9 mouse cellular contexts compared by ENCODE assay signal in genomic region chr3:95053701-95054100, GRCm38 (mm10). TPM values are rescaled to one million over a fixed set of nuclear protein-coding genes. Genes with fewer than 3 reads are reported as not detected.
DNase-seq lines count a peak whose midpoint lies in the region; ATAC-seq and TF ChIP-seq lines count a peak whose summit lies in the region.
"Had no signal": no experiment of that assay in that cellular context is flagged by ENCODE, and none has a peak within 500 bp of the region (broad histone marks: within the 10 kb centered on the region; RNA-seq: fewer than 3 reads in every experiment).

No protein-coding gene starts in this region.

- H3K9ac ChIP-seq in limb, embryonic 14.5 days (ENCODE audit: low read depth, low read length, severe bottlenecking): no peak overlapping the region
- H3K9ac ChIP-seq: embryonic facial prominence, embryonic 13.5 days had no signal

- no peaks in the 10 kb centered on the region for H3K9me3 ChIP-seq in limb, embryonic 14.5 days (ENCODE audit: control insufficient read depth, low read length)
- H3K9me3 ChIP-seq: embryonic facial prominence, embryonic 13.5 days had no signal

- intact Hi-C loops in heart, postnatal 36 days (cut with DNase I): loop anchor here (10.0 kb wide), 1 partner anchor 211 kb away; no protein-coding TSS in a partner anchor

- peak; percentile 14 to 19 for DNase-seq in heart, adult 9 months (ENCODE audit: low spot score in 2 of 2)
- DNase-seq in heart, postnatal 36 days: no peak
- DNase-seq in B cell, adult 2 months: peak; percentile 56 to 63
- peak; percentile 57 for DNase-seq in T-cell, adult 2 months (ENCODE audit: low spot score)
- peak; percentile 44 for DNase-seq in limb, embryonic 14.5 days (ENCODE audit: low spot score)
- DNase-seq in retina, postnatal 7 days (ENCODE audit: low read depth, low spot score): peak; percentile 37
- no peak for DNase-seq in right cerebral cortex, postnatal 36 days (ENCODE audit: low spot score in 2 of 2)

- no peak overlapping the region for H3K4me2 ChIP-seq in limb, embryonic 14.5 days (replicated peaks; ENCODE audit: low read depth, low read length, severe bottlenecking)

- no peak for TF ChIP-seq POLR2A in limb, embryonic 14.5 days (IDR thresholded peaks at IDR 0.05; ENCODE audit: borderline replicate concordance, extremely low read depth, insufficient read depth, insufficient read length)

- no peak overlapping the region for H3K4me3 ChIP-seq in limb, embryonic 14.5 days (replicated peaks; ENCODE audit: low read length)
- H3K4me3 ChIP-seq: embryonic facial prominence, embryonic 13.5 days had no signal

- H3K27me3 ChIP-seq in limb, embryonic 14.5 days (ENCODE audit: control insufficient read depth, insufficient read depth, low read length): no peaks in the 10 kb centered on the region
- H3K27me3 ChIP-seq: embryonic facial prominence, embryonic 13.5 days had no signal

- ATAC-seq in erythroid progenitor cell, adult 5-6 weeks (replicated peaks; ENCODE audit: low FRiP score, poor library complexity, severe bottlenecking): peak; percentile 75
- ATAC-seq in limb, embryonic 14.5 days (ENCODE audit: low FRiP score, low read depth): no peak

- no peak overlapping the region for H3K27ac ChIP-seq in limb, embryonic 14.5 days (replicated peaks; ENCODE audit: low read depth, low read length)

- H3K4me1 ChIP-seq in limb, embryonic 14.5 days (ENCODE audit: control insufficient read depth, insufficient read depth, low read length): no peaks in the 10 kb centered on the region

- WGBS in limb, embryonic 14.5 days: 55% methylated on average over 3 of the region's 3 CpGs

- H3K36me3 ChIP-seq in limb, embryonic 14.5 days (ENCODE audit: control insufficient read depth, insufficient read depth, low read length): peaks cover 12% of the 10 kb centered on the region

RNA-seq across cellular contexts. Expression of gene Psmd4, which starts 11.3 kb away (rescaled TPM):
- 100 to 1,000 TPM; 136 to 151 TPM for total RNA-seq in heart, postnatal 36 days (2021)
- 79.6 and 112 TPM in 2 replicates for total RNA-seq in erythroid progenitor cell, adult 5-6 weeks (2015; ENCODE audit: low replicate concordance)
- total RNA-seq in erythroid progenitor cell, adult 5-6 weeks (2017; ENCODE audit: low replicate concordance): 111 and 160 TPM in 2 replicates
- polyA plus RNA-seq in limb, embryonic 14.5 days (2012; rRNA removed): 249 and 282 TPM in 2 replicates
- polyA plus RNA-seq in limb, embryonic 14.5 days (2014; fragmentation: Nextera tagmentation; extraction: Ambion mirVana): 258 and 280 TPM in 2 replicates

RNA-seq across cellular contexts. Expression of gene Zfp687, which starts 38.5 kb away (rescaled TPM):
- total RNA-seq in heart, postnatal 36 days (2021): 10 to 100 TPM; 11.4 to 15.8 TPM
- 7.9 and 26.0 TPM in 2 replicates for total RNA-seq in erythroid progenitor cell, adult 5-6 weeks (2015; ENCODE audit: low replicate concordance)
- total RNA-seq in erythroid progenitor cell, adult 5-6 weeks (2017; ENCODE audit: low replicate concordance): 6.6 and 8.1 TPM in 2 replicates
- 26.8 and 28.8 TPM in 2 replicates for polyA plus RNA-seq in limb, embryonic 14.5 days (2012; rRNA removed)
- 18.8 and 23.2 TPM in 2 replicates for polyA plus RNA-seq in limb, embryonic 14.5 days (2014; fragmentation: Nextera tagmentation; extraction: Ambion mirVana)

RNA-seq across cellular contexts. Expression of gene Pip5k1a, which starts 53.0 kb away (rescaled TPM):
- total RNA-seq in heart, postnatal 36 days (2021): 10 to 100 TPM; 16.5 to 17.1 TPM
- total RNA-seq in erythroid progenitor cell, adult 5-6 weeks (2015; ENCODE audit: low replicate concordance): 17.3 and 26.4 TPM in 2 replicates
- total RNA-seq in erythroid progenitor cell, adult 5-6 weeks (2017; ENCODE audit: low replicate concordance): 32.2 and 74.3 TPM in 2 replicates
- polyA plus RNA-seq in limb, embryonic 14.5 days (2012; rRNA removed): 35.1 and 41.2 TPM in 2 replicates
- polyA plus RNA-seq in limb, embryonic 14.5 days (2014; fragmentation: Nextera tagmentation; extraction: Ambion mirVana): 15.7 and 16.5 TPM in 2 replicates

RNA-seq across cellular contexts. Expression of gene Vps72, which starts 57.1 kb away (rescaled TPM):
- total RNA-seq in heart, postnatal 36 days (2021): 10 to 100 TPM; 31.7 to 35.2 TPM
- total RNA-seq in erythroid progenitor cell, adult 5-6 weeks (2015; ENCODE audit: low replicate concordance): 11.5 and 13.4 TPM in 2 replicates
- total RNA-seq in erythroid progenitor cell, adult 5-6 weeks (2017; ENCODE audit: low replicate concordance): 38.0 and 48.7 TPM in 2 replicates
- polyA plus RNA-seq in limb, embryonic 14.5 days (2012; rRNA removed): 125 and 130 TPM in 2 replicates
- polyA plus RNA-seq in limb, embryonic 14.5 days (2014; fragmentation: Nextera tagmentation; extraction: Ambion mirVana): 141 and 163 TPM in 2 replicates

Comparison
In these comparisons a context has a peak if more than half of its experiments do, and no peak if none do; other contexts are left out.
1. DNase-seq: peak in heart, adult 9 months (2 of 2), B cell, adult 2 months (2 of 2), T-cell, adult 2 months (single experiment), limb, embryonic 14.5 days (single experiment) and retina, postnatal 7 days (single experiment); none in heart, postnatal 36 days (0 of 2) and right cerebral cortex, postnatal 36 days (0 of 2).